Mouse (Mus musculus) skeletal muscle tissue, adult 2 months (tissue): ENCODE measurements around the gene Hoxc5.

Source experiments
- DNase-seq: peaks from one replicate; pipeline ENCODE4 v3.0.0-alpha.2; 2012; ENCODE audit warnings: low read depth, low spot score

Gene Hoxc5

DNA sequence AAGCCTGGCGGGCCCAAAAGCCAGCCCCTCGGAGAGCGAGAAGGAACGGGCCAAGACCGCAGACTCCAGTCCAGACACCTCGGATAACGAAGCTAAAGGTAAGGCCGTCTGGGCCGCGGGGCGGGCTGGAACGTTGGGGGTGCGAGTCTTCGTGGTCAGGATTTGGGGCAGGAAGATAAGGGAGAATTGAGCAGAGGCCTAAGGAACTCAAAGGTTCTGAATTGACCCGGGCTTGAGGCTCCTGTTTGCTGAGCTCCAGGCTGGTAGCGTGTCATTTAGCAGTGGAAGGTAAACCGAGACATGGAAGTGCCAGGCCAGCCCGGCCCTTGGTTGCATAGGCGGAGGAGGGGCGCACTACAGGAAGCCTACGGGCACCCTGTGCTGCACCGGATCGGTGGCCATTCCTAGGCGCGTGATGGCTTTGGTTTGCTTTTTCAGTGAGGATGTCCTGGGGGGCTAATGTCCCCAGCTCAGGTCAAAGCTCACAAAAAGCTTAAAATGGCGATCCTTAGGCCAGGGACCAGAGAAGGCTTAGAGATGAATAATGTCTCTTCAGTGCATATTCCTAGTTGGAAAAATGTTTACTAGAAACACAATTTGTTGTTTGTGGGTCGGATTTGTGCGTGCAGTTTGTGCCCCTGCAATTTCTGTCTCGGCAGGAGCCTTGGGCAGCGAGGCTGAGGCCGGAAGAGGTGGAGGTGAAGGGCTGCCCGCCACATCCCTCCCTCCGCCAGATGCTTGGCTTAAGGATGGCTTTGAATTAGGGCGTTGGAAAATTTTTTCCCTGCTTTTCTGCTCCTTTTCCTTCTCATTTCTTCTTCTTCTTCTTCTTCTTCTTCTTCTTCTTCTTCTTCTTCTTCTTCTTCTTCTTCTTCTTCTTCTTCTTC, 511 bp downstream of the Hoxc5 start:
- DNase-seq: no peak

GRCm38 (mm10) chr15:102969296-102969695, 2.1 kb downstream of the Hoxc5 start:
- no peak for DNase-seq

DNA sequence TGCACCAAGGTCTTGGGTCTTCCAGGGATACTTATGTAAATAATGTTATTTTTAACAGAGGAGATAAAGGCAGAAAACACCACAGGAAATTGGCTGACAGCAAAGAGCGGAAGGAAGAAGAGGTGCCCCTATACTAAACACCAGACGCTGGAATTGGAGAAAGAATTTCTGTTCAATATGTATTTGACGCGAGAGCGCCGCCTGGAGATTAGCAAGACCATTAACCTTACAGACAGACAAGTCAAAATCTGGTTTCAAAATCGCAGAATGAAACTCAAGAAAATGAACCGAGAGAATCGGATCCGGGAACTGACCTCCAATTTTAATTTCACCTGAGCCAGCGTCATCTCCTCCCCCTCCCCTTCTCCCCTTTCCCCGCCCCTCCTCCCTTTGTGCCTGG, 3.5 kb downstream of the Hoxc5 start:
- no peak for DNase-seq

- DNase-seq: no peak
Measured at GRCm38 (mm10) chr15:102972254-102972653, 5.0 kb downstream of the Hoxc5 start.

GRCm38 (mm10) chr15:102972753-102973152, 5.5 kb downstream of the Hoxc5 start:
- no peak for DNase-seq

GRCm38 (mm10) chr15:102975034-102975433, 7.8 kb downstream of the Hoxc5 start:
- no peak for DNase-seq

- no peak for DNase-seq
Measured at GRCm38 (mm10) chr15:102975688-102976111, 8.5 kb downstream of the Hoxc5 start.

GRCm38 (mm10) chr15:102976171-102976570, 8.9 kb downstream of the Hoxc5 start, which contains the start of gene Hoxc9:
Gene Hoxc9, plus strand, starts transcription at chr15:102976439.
- DNase-seq: no peak

GRCm38 (mm10) chr15:102976631-102977422, 9.6 kb downstream of the Hoxc5 start:
- no peak for DNase-seq

DNA sequence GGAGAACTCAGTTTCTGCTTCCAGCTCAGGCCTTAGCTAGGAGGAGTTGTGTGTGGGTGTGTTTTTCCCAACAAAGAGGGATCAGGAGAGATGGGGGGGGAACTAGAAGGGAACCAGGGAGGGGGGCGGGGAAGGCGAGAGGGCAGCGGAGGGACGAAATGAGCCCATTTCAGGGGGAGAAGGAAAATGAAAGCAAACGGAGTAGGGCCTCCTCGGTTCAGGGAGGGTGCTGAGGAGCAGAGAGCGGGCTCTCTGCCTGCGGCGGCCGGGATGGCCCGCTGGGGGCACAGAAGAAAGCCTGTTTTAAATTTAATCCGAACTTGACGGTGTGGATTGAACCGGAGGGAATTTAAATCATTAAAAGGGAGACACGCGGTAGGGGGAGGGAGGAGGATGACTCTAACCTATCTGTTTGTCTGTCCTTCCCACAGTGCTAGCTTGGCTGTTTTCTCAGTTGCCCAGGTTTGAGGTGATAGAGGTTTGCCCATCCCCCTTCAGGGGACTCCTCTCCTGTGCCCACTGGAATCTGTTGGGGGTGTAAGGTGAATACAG, 10.3 kb downstream of the Hoxc5 start:
- DNase-seq: no peak

GRCm38 (mm10) chr15:102978615-102979515, 11.6 kb downstream of the Hoxc5 start:
- DNase-seq: no peak

GRCm38 (mm10) chr15:102979936-102980335, 12.7 kb downstream of the Hoxc5 start:
- DNase-seq: no peak

DNA sequence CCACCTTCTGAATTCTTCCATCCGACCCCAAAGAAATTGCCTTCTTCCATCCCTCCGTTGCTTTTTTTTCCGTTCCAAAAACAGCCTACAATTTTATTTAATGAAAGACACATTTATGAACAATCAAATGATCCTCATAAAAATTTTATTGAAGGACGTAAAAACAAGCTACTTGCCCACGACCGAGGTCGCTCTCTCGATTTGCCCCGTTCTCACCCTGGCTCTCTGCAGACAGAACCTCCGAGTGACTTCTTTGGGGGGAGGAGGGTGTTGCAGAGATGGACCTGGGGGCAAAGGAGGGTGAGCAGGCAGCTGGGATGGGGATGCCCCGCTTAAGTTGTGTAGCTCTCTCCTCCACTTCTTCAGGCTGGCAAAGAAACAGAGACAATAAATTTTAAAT, 13.1 kb downstream of the Hoxc5 start:
- no peak for DNase-seq

DNA sequence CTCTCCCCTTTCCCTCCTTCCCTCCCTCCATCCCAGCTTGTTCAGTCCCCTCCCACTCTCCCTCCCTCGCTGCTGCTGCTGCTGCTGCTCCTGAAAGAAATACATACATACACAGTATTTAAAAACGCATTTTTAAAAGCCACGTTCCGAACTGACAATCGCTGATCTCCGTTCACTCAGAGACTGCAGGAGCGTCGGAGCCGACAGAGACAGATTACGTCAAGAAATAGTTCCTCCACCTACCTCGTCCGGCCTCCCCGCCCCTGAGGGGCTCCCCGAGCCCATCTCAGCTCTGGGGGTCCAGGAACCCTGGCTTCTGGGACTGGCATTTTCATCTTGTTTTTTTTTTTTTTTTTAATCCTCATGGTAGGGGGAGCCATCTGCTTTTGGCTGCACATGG, 13.7 kb downstream of the Hoxc5 start:
- no peak for DNase-seq

DNA sequence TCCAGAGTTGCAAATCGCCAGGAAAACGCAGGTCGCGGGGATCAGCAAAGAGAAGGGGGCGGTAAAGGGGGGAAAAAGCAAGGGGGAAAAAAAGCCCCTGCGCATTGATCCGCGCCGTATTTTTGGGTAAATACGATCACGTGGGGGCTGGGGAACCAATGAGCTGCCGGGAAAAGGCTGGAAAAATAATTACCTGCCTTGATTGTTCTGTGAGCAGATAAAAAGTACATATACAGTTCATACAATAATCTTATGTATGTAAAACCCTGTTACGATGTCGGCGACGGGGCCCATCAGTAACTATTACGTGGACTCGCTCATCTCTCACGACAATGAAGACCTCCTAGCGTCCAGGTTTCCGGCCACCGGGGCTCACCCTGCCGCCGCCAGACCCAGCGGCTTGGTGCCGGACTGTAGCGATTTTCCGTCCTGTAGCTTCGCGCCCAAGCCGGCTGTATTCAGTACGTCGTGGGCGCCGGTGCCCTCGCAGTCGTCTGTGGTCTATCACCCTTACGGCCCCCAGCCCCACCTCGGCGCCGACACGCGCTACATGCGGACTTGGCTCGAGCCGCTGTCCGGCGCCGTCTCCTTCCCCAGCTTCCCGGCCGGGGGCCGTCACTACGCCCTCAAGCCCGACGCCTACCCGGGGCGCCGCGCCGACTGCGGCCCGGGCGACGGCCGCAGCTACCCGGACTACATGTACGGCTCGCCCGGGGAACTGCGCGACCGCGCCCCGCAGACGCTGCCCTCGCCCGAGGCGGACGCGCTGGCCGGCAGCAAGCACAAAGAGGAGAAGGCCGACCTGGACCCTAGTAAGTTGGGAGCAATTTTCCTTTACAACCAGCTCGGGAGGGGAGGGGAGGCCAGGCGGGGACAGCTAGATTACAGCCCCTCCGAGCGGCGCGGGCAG, 14.4 kb downstream of the Hoxc5 start:
- DNase-seq: no peak

- DNase-seq: no peak
Measured at GRCm38 (mm10) chr15:102983716-102984115, 16.5 kb downstream of the Hoxc5 start.

GRCm38 (mm10) chr15:102984521-102984920, 17.3 kb downstream of the Hoxc5 start:
- no peak for DNase-seq

- no peak for DNase-seq
Measured at GRCm38 (mm10) chr15:102984925-102985324, 17.7 kb downstream of the Hoxc5 start.

DNA sequence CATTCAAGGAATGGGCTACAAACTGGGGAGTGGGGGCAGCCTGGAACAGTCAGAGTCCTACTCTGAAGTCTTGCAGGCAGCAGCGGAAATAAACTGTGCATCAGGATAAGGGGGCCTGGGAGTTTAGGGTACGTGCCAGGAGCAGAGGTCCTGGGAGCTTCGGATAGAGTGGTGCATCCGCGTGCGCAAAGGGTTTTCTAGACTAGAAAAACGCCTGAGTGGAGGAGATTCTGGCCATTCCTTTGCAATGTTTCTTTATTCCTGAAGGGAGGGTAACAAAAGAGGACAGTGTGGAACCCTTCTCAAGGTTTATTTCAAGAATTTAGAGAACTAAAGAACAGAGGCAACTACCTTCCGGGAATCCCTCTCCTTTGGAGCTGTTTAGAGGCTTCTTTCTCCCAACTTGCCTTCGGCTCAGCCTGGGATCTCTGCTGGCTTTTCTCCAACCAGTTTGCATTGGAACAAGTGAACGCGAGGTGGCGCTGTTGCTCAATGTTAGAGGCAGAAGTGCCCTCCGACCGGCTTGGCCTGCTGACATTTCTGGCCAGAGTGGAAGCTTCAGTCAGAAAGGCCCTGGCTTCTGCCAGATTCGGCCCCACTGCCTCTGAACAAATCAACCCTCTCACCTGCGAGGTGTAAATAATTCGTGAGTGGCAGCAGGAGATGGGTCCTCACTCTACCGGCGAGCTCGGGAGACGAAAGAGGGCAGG, 20.0 kb downstream of the Hoxc5 start:
- DNase-seq: peak; percentile 92

GRCm38 (mm10) chr15:102988078-102988477, 20.8 kb downstream of the Hoxc5 start:
- DNase-seq: no peak
